Mouse (Mus musculus): ENCODE data around the gene Hdac2. TPM values are rescaled to one million over a fixed set of nuclear protein-coding genes. Genes with fewer than 3 reads are reported as not detected.
A peak's percentile ranks its signal among the peaks of the same experiment; 100 is the strongest.

The Hdac2 gene
- polyA plus RNA-seq, 1 experiment from 2014 or later = 91.2 TPM

- Histone ChIP-seq H3K4me1 (ENCODE audit: insufficient read depth, low read depth, low read length) (no peaks in the 10 kb centered on the region), H3K27ac (ENCODE audit: low read length) (no peak overlapping the region), H3K4me3 (ENCODE audit: low read depth, low read length) (no peak overlapping the region), H3K36me3 (ENCODE audit: insufficient read depth, low read length) (no peaks in the 10 kb centered on the region), H3K27me3 (replicated peaks; ENCODE audit: insufficient read depth, low read length) (no peaks in the 10 kb centered on the region), H3K9me3 (ENCODE audit: low read length) (no peaks in the 10 kb centered on the region), H3K9ac (replicated peaks; ENCODE audit: low read depth) (no peak overlapping the region), H3K4me2 (replicated peaks; ENCODE audit: low read depth, low read length) (no peak overlapping the region)
- TF ChIP-seq CTCF (IDR thresholded peaks at IDR 0.05) = peak; percentile 95
- no peak for TF ChIP-seq EP300 (IDR thresholded peaks at IDR 0.05)
- DNase-seq (ENCODE audit: low spot score) = peak; percentile 88
- 48% methylated on average over 8 of the region's 8 CpGs for WGBS
- peak; percentile 80 for ATAC-seq
Measured at GRCm38 (mm10) chr10:37014274-37015107, 40.1 kb downstream of the Hdac2 start.

GRCm38 (mm10) chr10:37015729-37016128 is 41.4 kb downstream of the Hdac2 start:
- ATAC-seq = no peak
- Histone ChIP-seq H3K4me1 (ENCODE audit: insufficient read depth, low read depth, low read length) (no peaks in the 10 kb centered on the region), H3K27ac (ENCODE audit: low read length) (no peak overlapping the region), H3K4me2 (replicated peaks; ENCODE audit: low read depth, low read length) (no peak overlapping the region), H3K9ac (replicated peaks; ENCODE audit: low read depth) (no peak overlapping the region), H3K9me3 (ENCODE audit: low read length) (no peaks in the 10 kb centered on the region), H3K4me3 (ENCODE audit: low read depth, low read length) (no peak overlapping the region), H3K27me3 (replicated peaks; ENCODE audit: insufficient read depth, low read length) (no peaks in the 10 kb centered on the region), H3K36me3 (ENCODE audit: insufficient read depth, low read length) (no peaks in the 10 kb centered on the region)
- WGBS = 32% methylated on average over 2 of the region's 2 CpGs
- TF ChIP-seq EP300 (IDR thresholded peaks at IDR 0.05) = no peak
- TF ChIP-seq CTCF (IDR thresholded peaks at IDR 0.05) = no peak
- no peak for DNase-seq (ENCODE audit: low spot score)

- no peak overlapping the region for H3K27ac ChIP-seq (ENCODE audit: low read length)
- no peak overlapping the region for H3K4me2 ChIP-seq (replicated peaks; ENCODE audit: low read depth, low read length)
- 57% methylated on average over 2 of the region's 2 CpGs for WGBS
- ATAC-seq (peak; percentile 71), DNase-seq (ENCODE audit: low spot score) (peak; percentile 31)
- no peaks in the 10 kb centered on the region for H3K36me3 ChIP-seq (ENCODE audit: insufficient read depth, low read length)
- no peak for TF ChIP-seq CTCF (IDR thresholded peaks at IDR 0.05)
- TF ChIP-seq EP300 (IDR thresholded peaks at IDR 0.05) = 0 out of 2 replicates have a peak, but pooled peaks have one; percentile 15
- H3K9ac ChIP-seq (replicated peaks; ENCODE audit: low read depth) = no peak overlapping the region
- no peaks in the 10 kb centered on the region for H3K27me3 ChIP-seq (replicated peaks; ENCODE audit: insufficient read depth, low read length)
- no peak overlapping the region for H3K4me3 ChIP-seq (ENCODE audit: low read depth, low read length)
- no peaks in the 10 kb centered on the region for H3K9me3 ChIP-seq (ENCODE audit: low read length)
- H3K4me1 ChIP-seq (ENCODE audit: insufficient read depth, low read depth, low read length) = no peaks in the 10 kb centered on the region
Measured at GRCm38 (mm10) chr10:37016200-37016599, 41.9 kb downstream of the Hdac2 start.

GRCm38 (mm10) chr10:37024301-37024700 is 50.0 kb downstream of the Hdac2 start:
- Histone ChIP-seq H3K9ac (replicated peaks; ENCODE audit: low read depth) (no peak overlapping the region), H3K4me3 (ENCODE audit: low read depth, low read length) (no peak overlapping the region), H3K9me3 (ENCODE audit: low read length) (no peaks in the 10 kb centered on the region), H3K27me3 (replicated peaks; ENCODE audit: insufficient read depth, low read length) (no peaks in the 10 kb centered on the region), H3K27ac (ENCODE audit: low read length) (no peak overlapping the region), H3K4me1 (ENCODE audit: insufficient read depth, low read depth, low read length) (no peaks in the 10 kb centered on the region), H3K36me3 (ENCODE audit: insufficient read depth, low read length) (no peaks in the 10 kb centered on the region), H3K4me2 (replicated peaks; ENCODE audit: low read depth, low read length) (no peak overlapping the region)
- 50% methylated on average over 1 of the region's 1 CpGs for WGBS
- DNase-seq (ENCODE audit: low spot score) = no peak
- no peak for ATAC-seq
- no peak for TF ChIP-seq EP300 (IDR thresholded peaks at IDR 0.05)
- no peak for TF ChIP-seq CTCF (IDR thresholded peaks at IDR 0.05)

- Histone ChIP-seq H3K4me1 (ENCODE audit: insufficient read depth, low read depth, low read length) (no peaks in the 10 kb centered on the region), H3K9me3 (ENCODE audit: low read length) (no peaks in the 10 kb centered on the region), H3K9ac (replicated peaks; ENCODE audit: low read depth) (no peak overlapping the region), H3K27ac (ENCODE audit: low read length) (no peak overlapping the region), H3K27me3 (replicated peaks; ENCODE audit: insufficient read depth, low read length) (no peaks in the 10 kb centered on the region), H3K4me3 (ENCODE audit: low read depth, low read length) (no peak overlapping the region), H3K36me3 (ENCODE audit: insufficient read depth, low read length) (no peaks in the 10 kb centered on the region), H3K4me2 (replicated peaks; ENCODE audit: low read depth, low read length) (no peak overlapping the region)
- DNase-seq (ENCODE audit: low spot score) (no peak), ATAC-seq (no peak)
- no peak for TF ChIP-seq CTCF (IDR thresholded peaks at IDR 0.05)
- no peak for TF ChIP-seq EP300 (IDR thresholded peaks at IDR 0.05)
- whole genome bisulfite sequencing = 64% methylated on average over 2 of the region's 2 CpGs
Measured at GRCm38 (mm10) chr10:37028651-37029050, 54.3 kb downstream of the Hdac2 start.

- no peak overlapping the region for H3K9ac ChIP-seq (replicated peaks; ENCODE audit: low read depth)
- H3K4me1 ChIP-seq (ENCODE audit: insufficient read depth, low read depth, low read length) = no peaks in the 10 kb centered on the region
- H3K27me3 ChIP-seq (replicated peaks; ENCODE audit: insufficient read depth, low read length) = no peaks in the 10 kb centered on the region
- no peak overlapping the region for H3K4me3 ChIP-seq (ENCODE audit: low read depth, low read length)
- no peaks in the 10 kb centered on the region for H3K36me3 ChIP-seq (ENCODE audit: insufficient read depth, low read length)
- H3K4me2 ChIP-seq (replicated peaks; ENCODE audit: low read depth, low read length) = no peak overlapping the region
- ATAC-seq = no peak
- DNase-seq (ENCODE audit: low spot score) = no peak
- 76% methylated on average over 7 of the region's 7 CpGs for WGBS
- H3K9me3 ChIP-seq (ENCODE audit: low read length) = no peaks in the 10 kb centered on the region
- H3K27ac ChIP-seq (ENCODE audit: low read length) = no peak overlapping the region
- no peak for TF ChIP-seq CTCF (IDR thresholded peaks at IDR 0.05)
- no peak for TF ChIP-seq EP300 (IDR thresholded peaks at IDR 0.05)
Measured at GRCm38 (mm10) chr10:37035090-37035497, 60.8 kb downstream of the Hdac2 start.
